Mouse (Mus musculus): Measurements from ENCODE around the gene Ddah2.

- TF ChIP-seq CTCF (IDR thresholded peaks at IDR 0.05; ENCODE audit: low read depth), result no peak
- TF ChIP-seq EP300 (IDR thresholded peaks at IDR 0.05; ENCODE audit: low read depth), result no peak
These were observed 41.2 kb upstream of the Ddah2 start for GRCm38 (mm10) chr17:35017706-35018030.

All from heart, postnatal 0 days (tissue).